Mouse (Mus musculus) left cerebral cortex, postnatal 4 days (tissue): ENCODE data around the gene Usp6nl. TPM values are rescaled to one million over a fixed set of nuclear protein-coding genes. Genes with fewer than 3 reads are reported as not detected.

Experiments
- DNase-seq: peaks from one replicate; pipeline ENCODE4 v3.0.0-alpha.2; 2022
- intact Hi-C: fragments of 180-260 bp; cut with DNase I; formaldehyde crosslinking; loops from one replicate; pipeline ENCODE4 v1.15.1; 2025
- total RNA-seq, 2 experiments: library from RNA; stranded (reverse); gene quantifications; 2 replicates each; pipeline ENCODE4 v1.2.3; 2021

Gene Usp6nl
- 10 to 100 TPM; 26.7 to 30.0 TPM for total RNA-seq

GRCm38 (mm10) chr2:6322376-6322901, at the start of gene Usp6nl:
Gene Usp6nl (plus strand): TSS chr2:6322667.
- peak; percentile 80 for DNase-seq
- intact Hi-C loops = loop anchor here (10.0 kb wide), 2 partner anchors 82 to 98 kb away; no protein-coding TSS in a partner anchor

DNA sequence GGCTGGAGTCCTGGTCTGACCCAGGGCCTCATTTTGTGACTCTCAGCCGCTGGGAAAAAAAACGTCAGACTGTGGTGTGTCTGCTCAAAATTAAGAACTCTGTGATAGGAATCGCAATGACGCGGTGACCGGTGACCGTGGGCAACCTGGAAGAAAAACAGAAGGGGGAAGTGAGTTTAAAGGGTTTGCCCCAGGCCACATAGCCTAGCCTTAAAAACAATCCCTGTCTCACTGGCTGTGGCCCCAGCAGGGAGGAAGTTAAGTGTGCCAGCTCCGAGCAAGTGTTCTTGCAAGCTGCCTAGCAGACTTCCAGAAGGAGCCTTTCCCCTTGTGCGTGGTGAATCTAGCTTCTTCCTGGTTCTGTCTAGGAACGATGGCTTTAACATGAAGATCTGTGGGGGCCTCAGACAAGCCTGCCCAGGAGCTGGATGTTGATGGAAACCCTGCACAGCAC, 49.0 kb upstream of the Usp6nl start:
- peak; percentile 14 for DNase-seq
- intact Hi-C loops = no loop called here

DNA sequence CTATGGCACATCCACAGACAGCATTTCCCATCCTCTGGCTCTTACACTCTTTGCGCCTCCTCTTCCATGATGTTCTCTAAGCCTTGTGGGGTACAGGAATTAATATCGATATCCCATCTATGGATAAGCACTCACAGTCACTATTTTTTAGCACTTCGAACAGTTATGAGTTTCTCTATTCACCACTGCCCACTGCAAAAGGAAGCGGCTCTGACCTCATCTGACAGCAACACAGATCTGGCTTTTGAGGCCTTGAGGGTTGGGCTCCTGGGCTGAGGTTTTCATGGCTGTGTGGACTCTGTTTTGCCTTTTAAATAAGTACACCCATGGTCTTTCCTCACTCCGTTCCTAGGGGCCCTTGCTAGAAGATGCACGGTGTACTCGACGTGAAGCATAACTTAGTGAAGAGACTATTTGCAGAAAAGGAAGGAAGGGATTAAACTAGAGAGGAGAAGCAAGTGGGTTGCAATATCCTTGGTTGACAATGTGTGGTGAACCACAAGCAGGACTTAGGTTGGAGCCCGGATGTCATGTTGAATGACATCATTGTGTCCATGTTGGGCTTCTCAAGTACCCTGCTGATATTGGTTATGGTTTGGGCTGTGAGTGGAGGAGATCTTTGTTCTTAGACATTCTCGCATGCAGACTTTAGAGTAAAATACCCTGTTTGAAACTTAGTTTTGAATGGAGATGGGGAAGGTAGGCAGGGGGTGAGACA, 43.5 kb upstream of the Usp6nl start:
- DNase-seq = no peak
- intact Hi-C loops = no loop called here

- no peak for DNase-seq
- intact Hi-C loops = no loop called here
Observed at GRCm38 (mm10) chr2:6279614-6280301, 42.7 kb upstream of the Usp6nl start.

- intact Hi-C loops = no loop called here
- no peak for DNase-seq
Observed at GRCm38 (mm10) chr2:6283569-6283968, 38.9 kb upstream of the Usp6nl start.

DNA sequence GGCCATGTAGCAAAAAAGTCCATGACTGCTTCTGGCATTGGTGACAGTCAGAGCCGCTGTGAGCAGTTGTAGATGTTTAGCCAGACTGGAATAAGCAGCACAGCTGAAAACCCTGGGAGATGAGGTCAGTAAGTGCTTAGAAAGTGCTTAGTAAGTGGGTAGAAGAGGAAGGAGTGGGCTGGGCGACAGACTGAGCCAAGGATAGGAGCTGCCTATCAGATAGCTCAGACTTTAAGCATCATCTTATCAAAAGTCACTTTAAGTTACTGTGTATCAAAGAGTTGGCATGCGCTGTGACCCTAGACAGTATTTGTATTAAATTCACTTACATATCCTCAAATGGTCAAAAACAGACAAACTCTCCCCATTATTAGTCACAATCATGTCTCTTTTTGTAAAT, 37.7 kb upstream of the Usp6nl start:
- no peak for DNase-seq
- intact Hi-C loops = no loop called here

DNA sequence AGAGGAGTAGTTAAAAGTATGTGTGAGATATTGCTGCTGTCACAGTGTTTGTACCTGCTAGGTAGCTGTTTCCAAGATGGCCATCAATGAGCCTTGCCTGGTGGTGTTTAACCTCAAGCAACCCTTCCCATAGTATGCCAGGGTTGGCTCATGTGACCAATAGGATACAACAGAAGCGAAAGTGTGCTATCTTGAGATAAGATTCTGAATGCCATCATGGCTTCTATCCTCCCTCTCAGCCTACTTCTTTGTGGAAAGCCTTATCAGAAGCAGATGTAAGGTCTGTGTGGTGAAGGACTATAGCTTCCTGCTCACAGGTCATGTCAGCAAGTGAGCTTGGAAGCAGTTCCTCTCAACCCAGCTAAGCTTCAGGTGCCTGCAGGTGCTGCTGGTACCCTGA, 36.7 kb upstream of the Usp6nl start:
- intact Hi-C loops = no loop called here
- no peak for DNase-seq

- intact Hi-C loops = no loop called here
- DNase-seq = no peak
Observed at GRCm38 (mm10) chr2:6293825-6294444, 28.5 kb upstream of the Usp6nl start.

DNA sequence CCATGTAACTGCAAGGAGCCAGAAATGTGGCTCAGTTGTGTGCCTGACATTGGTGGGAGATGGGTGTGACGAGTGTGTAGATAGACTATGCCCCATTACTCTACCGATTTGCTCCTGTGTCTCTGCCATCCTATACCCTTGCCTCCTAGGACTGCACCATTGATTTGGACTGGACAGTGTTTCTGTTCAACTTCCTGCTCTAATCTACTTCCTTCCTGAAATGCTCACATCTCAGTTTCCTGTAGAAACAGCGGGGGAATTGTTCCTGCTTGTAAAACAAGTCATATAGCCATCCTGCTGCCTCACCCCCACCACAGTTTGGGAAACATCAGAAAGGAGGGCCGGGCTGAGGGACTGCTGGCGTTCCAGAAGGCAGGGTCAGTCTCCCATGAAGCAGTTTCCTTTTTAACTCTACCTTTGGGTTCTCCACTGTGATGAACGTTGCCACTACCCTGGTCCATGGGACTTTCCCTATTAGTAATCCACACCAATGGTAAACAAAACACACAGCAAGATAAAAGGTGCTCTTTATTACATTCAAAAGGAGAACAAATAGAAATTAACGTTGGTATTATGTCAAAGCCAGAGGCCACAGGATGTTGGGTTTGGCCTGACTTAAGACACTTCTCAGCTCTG, 27.4 kb upstream of the Usp6nl start:
- intact Hi-C loops = no loop called here
- no peak for DNase-seq

DNA sequence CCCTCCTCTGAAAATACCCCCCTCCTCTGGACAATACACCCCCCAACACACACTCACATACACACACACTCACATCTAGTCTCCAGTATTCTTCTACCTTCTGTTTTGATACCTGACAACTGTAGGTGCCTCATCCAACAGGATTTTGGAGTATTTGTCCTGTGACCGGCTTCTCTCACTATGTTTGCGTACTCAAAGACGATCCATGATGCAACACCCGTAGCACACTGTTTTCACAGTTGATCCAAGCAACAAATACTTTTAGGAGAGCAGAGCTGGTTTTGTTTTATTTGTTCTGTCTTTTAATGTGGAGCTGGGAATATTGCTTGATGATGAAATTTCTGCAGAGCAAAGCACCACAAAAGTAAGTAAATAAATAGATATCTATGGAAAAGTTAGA, 17.7 kb upstream of the Usp6nl start:
- DNase-seq = no peak
- intact Hi-C loops = no loop called here

DNA sequence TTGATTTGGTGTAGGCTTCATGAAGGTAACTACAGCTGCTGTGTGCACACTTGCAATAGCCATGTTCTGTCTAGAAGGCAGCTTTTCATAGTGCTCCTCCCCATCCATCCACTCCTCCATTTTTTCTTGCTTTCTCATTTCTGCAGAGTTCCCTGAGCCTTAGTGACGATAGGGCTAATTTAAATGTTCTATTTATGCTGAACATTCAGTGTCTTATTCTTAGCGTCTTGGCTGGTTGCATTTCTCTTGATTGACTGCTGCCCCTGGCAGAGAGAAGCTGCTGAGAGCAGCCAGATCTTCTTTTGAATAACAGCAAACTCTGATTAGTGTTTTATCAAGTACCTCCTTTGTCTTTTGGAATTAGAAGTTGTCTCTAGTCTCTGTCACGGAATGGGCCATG, 15.6 kb upstream of the Usp6nl start:
- no peak for DNase-seq
- intact Hi-C loops = no loop called here

GRCm38 (mm10) chr2:6309373-6309821, 13.1 kb upstream of the Usp6nl start:
- DNase-seq = no peak
- intact Hi-C loops = no loop called here

- no peak for DNase-seq
- intact Hi-C loops = no loop called here
Observed at GRCm38 (mm10) chr2:6312764-6313163, 9.7 kb upstream of the Usp6nl start.

GRCm38 (mm10) chr2:6313733-6314132, 8.7 kb upstream of the Usp6nl start:
- no peak for DNase-seq
- intact Hi-C loops = no loop called here

GRCm38 (mm10) chr2:6320153-6320552, 2.3 kb upstream of the Usp6nl start:
- DNase-seq = no peak
- intact Hi-C loops = loop anchor here (10.0 kb wide), 2 partner anchors 85 to 95 kb away; no protein-coding TSS in a partner anchor

DNA sequence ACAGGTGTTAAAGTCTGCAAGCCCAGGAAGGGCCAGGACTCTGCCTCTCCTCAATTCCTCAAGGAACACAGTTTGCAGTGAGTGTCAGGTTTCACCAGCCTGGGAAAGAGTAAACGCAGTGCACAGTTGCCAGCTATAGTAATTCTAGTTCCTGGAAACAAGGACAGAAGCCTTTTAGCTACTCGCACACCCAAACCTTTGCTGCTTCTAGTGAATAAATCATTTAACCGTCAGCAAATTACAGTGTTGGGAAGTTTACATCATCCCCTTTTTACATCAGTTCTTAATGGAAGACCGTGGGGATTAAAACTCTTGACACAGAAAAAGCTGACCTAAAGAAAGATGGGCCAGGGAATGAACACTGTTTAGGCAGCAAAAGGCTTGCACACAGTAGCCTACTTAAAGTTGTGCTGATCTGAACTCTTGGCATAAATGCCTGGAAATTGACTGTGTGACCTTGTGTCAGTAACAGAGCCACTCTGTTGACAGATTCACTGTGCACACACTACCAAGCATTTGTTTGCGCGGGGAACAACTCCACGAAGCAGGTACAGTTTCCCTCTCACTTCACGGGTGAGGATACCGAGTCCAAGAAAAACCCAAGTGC, 595 bp upstream of the Usp6nl start:
- no peak for DNase-seq
- intact Hi-C loops = loop anchor here (10.0 kb wide), 2 partner anchors 83 to 97 kb away; no protein-coding TSS in a partner anchor

- DNase-seq = peak; percentile 59
- intact Hi-C loops = loop anchor here (10.0 kb wide), 2 partner anchors 82 to 98 kb away; no protein-coding TSS in a partner anchor
Observed at GRCm38 (mm10) chr2:6322938-6323521, 563 bp downstream of the Usp6nl start.

DNA sequence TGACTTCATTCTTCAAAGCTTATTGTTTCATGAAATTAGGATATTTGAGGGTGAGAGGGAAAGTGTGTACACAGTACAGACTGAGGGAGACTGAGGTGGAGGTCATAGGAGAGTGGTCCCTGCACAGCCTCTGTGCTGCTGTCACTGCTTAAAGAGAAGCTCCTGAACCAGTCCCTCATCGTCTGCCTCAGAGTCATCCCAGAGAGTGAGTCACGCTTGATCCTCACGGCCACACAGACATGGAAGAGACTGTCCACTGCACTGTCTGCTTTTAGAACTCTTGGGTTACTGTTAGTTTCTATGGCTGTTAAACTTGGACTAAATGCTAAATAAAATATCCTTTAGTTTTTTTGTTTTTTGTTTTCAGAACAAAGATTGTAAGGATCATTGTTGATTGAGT, 3.2 kb downstream of the Usp6nl start:
- intact Hi-C loops = loop anchor here (10.0 kb wide), 2 partner anchors 79 to 101 kb away; no protein-coding TSS in a partner anchor
- DNase-seq = no peak

DNA sequence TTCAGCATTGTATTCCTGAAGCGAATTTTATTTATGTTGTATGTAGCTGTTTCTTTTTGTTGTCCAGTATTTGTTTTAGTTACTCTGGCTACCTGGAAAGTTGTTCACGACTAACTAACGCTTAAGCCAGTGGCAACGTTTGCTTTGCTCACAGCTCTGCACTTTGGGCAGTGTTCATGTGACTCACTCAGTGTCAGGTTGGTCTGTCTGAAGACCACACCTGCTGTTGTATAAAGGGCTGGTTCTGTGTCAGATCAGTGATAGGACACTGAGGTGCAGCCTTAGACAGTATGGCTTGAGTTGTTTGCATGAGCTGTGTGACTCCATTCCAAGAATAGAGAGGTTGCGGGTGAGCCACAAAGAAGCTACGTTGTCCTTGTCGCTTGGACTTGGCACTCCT, 6.5 kb downstream of the Usp6nl start:
- no peak for DNase-seq
- intact Hi-C loops = loop anchor here (10.0 kb wide), 2 partner anchors 76 to 104 kb away; no protein-coding TSS in a partner anchor

GRCm38 (mm10) chr2:6330756-6331155, 8.3 kb downstream of the Usp6nl start:
- DNase-seq = no peak
- intact Hi-C loops = no loop called here
